Mouse (Mus musculus) testis, adult 2 months (tissue): Measurements from ENCODE around the gene Fkbp6. TPM values are rescaled to one million over a fixed set of nuclear protein-coding genes. Genes with fewer than 3 reads are reported as not detected.

Source experiments
- H3K27ac ChIP-seq: fragments of 200-500 bp; 2 replicates; pipeline ENCODE4 v1.5.1; 2012; ENCODE audit warnings: low read depth, low read length; ENCODE audit not compliant: control insufficient read depth, insufficient read depth
- H3K27me3 ChIP-seq: fragments of 200-500 bp; 2 replicates; pipeline ENCODE4 v1.6.1; 2012; ENCODE audit warnings: mild to moderate bottlenecking, low read length, moderate library complexity; ENCODE audit not compliant: control insufficient read depth, insufficient read depth
- H3K36me3 ChIP-seq: fragments of 200-500 bp; 2 replicates; pipeline ENCODE4 v1.6.1; 2012; ENCODE audit warnings: mild to moderate bottlenecking, low read length; ENCODE audit not compliant: control insufficient read depth, insufficient read depth
- H3K4me1 ChIP-seq: fragments of 200-500 bp; 2 replicates; pipeline ENCODE4 v1.6.1; 2012; ENCODE audit warnings: low read length; ENCODE audit not compliant: control insufficient read depth, insufficient read depth
- H3K4me3 ChIP-seq: fragments of 200-500 bp; 2 replicates; pipeline ENCODE4 v1.5.1; 2012; ENCODE audit warnings: low read depth, mild to moderate bottlenecking, low read length, moderate library complexity, mixed read lengths; ENCODE audit not compliant: control insufficient read depth
- CTCF ChIP-seq: fragments of 200-500 bp; IDR thresholded peaks from 2 replicates; pipeline ENCODE4 v1.5.1; 2012; ENCODE audit warnings: low read depth, mild to moderate bottlenecking, inconsistent platforms, low read length, moderate library complexity; ENCODE audit not compliant: control insufficient read depth, insufficient read depth, insufficient replicate concordance
- POLR2A ChIP-seq: fragments of 200-500 bp; IDR thresholded peaks from 2 replicates; pipeline ENCODE4 v1.6.1; 2012; ENCODE audit warnings: low read depth, mild to moderate bottlenecking, inconsistent platforms, low read length, moderate library complexity; ENCODE audit not compliant: control insufficient read depth
- polyA plus RNA-seq: library from polyadenylated mRNA; depleted of rRNA; stranded (reverse); fragments of >200 nt; gene quantifications from 2 replicates; pipeline ENCODE4 v1.2.3, GENCODE M21; 2012

Gene Fkbp6
- polyA plus RNA-seq, 1 experiment: 87.2 TPM

- H3K4me3 ChIP-seq: no peak overlapping the region
- H3K4me1 ChIP-seq: no peaks in the 10 kb centered on the region
- H3K27ac ChIP-seq: no peak overlapping the region
- H3K36me3 ChIP-seq: no peaks in the 10 kb centered on the region
- TF ChIP-seq POLR2A: no peak
- TF ChIP-seq CTCF: no peak
- no peaks in the 10 kb centered on the region for H3K27me3 ChIP-seq
Measured at GRCm38 (mm10) chr5:135292001-135292400, 57.8 kb downstream of the Fkbp6 start.

- no peak overlapping the region for H3K27ac ChIP-seq
- H3K4me1 ChIP-seq: no peaks in the 10 kb centered on the region
- no peak overlapping the region for H3K4me3 ChIP-seq
- H3K36me3 ChIP-seq: no peaks in the 10 kb centered on the region
- H3K27me3 ChIP-seq: no peaks in the 10 kb centered on the region
- TF ChIP-seq CTCF (no peak), POLR2A (no peak)
Measured at GRCm38 (mm10) chr5:135291193-135291592, 58.7 kb downstream of the Fkbp6 start.

GRCm38 (mm10) chr5:135290703-135291102, 59.1 kb downstream of the Fkbp6 start:
- no peak for TF ChIP-seq CTCF
- no peak for TF ChIP-seq POLR2A
- no peak overlapping the region for H3K4me3 ChIP-seq
- no peak overlapping the region for H3K27ac ChIP-seq
- H3K4me1 ChIP-seq: no peaks in the 10 kb centered on the region
- no peaks in the 10 kb centered on the region for H3K27me3 ChIP-seq
- H3K36me3 ChIP-seq: no peaks in the 10 kb centered on the region

- no peak for TF ChIP-seq POLR2A
- TF ChIP-seq CTCF: no peak
Measured at GRCm38 (mm10) chr5:135286926-135287325, 62.9 kb downstream of the Fkbp6 start.

GRCm38 (mm10) chr5:135286185-135286584, 63.7 kb downstream of the Fkbp6 start:
- Histone ChIP-seq H3K4me3 (no peak overlapping the region), H3K27me3 (no peaks in the 10 kb centered on the region), H3K27ac (no peak overlapping the region), H3K36me3 (no peaks in the 10 kb centered on the region), H3K4me1 (no peaks in the 10 kb centered on the region; the same call in 1 of the 2 replicates)
- TF ChIP-seq CTCF: peak; percentile 77; the same call in 1 of the 2 replicates
- no peak for TF ChIP-seq POLR2A

More at GRCm38 (mm10) chr5:135286926-135287325, 62.9 kb downstream of the Fkbp6 start:
- Histone ChIP-seq H3K4me3 (no peak overlapping the region), H3K4me1 (no peaks in the 10 kb centered on the region), H3K27me3 (no peaks in the 10 kb centered on the region), H3K36me3 (no peaks in the 10 kb centered on the region), H3K27ac (no peak overlapping the region)

GRCm38 (mm10) chr5:135285211-135285610, 64.6 kb downstream of the Fkbp6 start:
- TF ChIP-seq CTCF: no peak
- TF ChIP-seq POLR2A: no peak
- peaks cover under 1% of the 10 kb centered on the region; the same call in 1 of the 2 replicates for H3K4me1 ChIP-seq
- H3K27ac ChIP-seq: no peak overlapping the region
- H3K27me3 ChIP-seq: no peaks in the 10 kb centered on the region
- no peaks in the 10 kb centered on the region for H3K36me3 ChIP-seq
- no peak overlapping the region for H3K4me3 ChIP-seq

GRCm38 (mm10) chr5:135280226-135280625, 69.6 kb downstream of the Fkbp6 start:
- H3K27ac ChIP-seq: no peak overlapping the region
- no peaks in the 10 kb centered on the region for H3K27me3 ChIP-seq
- no peak for TF ChIP-seq POLR2A
- H3K4me1 ChIP-seq: peaks cover 8% of the 10 kb centered on the region; the same call in 1 of the 2 replicates
- H3K4me3 ChIP-seq: no peak overlapping the region
- H3K36me3 ChIP-seq: no peaks in the 10 kb centered on the region

GRCm38 (mm10) chr5:135276597-135276996, 73.2 kb downstream of the Fkbp6 start:
- no peaks in the 10 kb centered on the region for H3K27me3 ChIP-seq
- H3K27ac ChIP-seq: no peak overlapping the region
- H3K4me1 ChIP-seq: peaks cover 11% of the 10 kb centered on the region; the same call in 1 of the 2 replicates
- H3K4me3 ChIP-seq: peak overlapping the region; percentile 55
- TF ChIP-seq POLR2A: no peak
- TF ChIP-seq CTCF: no peak
- no peaks in the 10 kb centered on the region for H3K36me3 ChIP-seq
